Mouse (Mus musculus) layer of hippocampus, adult 2 months (tissue): ENCODE data around the gene Spint2. TPM values are rescaled to one million over a fixed set of nuclear protein-coding genes. Genes with fewer than 3 reads are reported as not detected.
A peak's percentile ranks its signal among the peaks of the same experiment; 100 is the strongest.

Experiments
- DNase-seq, 2 experiments: peaks; one replicate each; pipeline ENCODE4 v3.0.0; 2022; ENCODE audit warnings: low spot score in 2 of 2
- H3K27ac ChIP-seq: fragments of 200-600 bp; 2 replicates; pipeline ENCODE4 v1.8.1; 2022
- H3K4me3 ChIP-seq: fragments of 200-600 bp; 2 replicates; pipeline ENCODE4 v1.8.1; 2022; ENCODE audit warnings: mild to moderate bottlenecking
- CTCF ChIP-seq: fragments of 200-600 bp; conservative IDR thresholded peaks from 2 replicates; pipeline ENCODE4 v1.8.1; 2022; ENCODE audit warnings: antibody characterized with exemption, mild to moderate bottlenecking, moderate library complexity
- long read RNA-seq, 2 experiments: library from polyadenylated mRNA; stranded (forward); transcript quantifications; one replicate each; pipeline ENCODE4 v2.0.0; 2021; ENCODE audit warnings: borderline mapping rate in 2 of 2
- total RNA-seq, 2 experiments: library from RNA; stranded (reverse); gene quantifications; 2 replicates each; pipeline ENCODE4 v1.2.3; 2021

Gene Spint2
- 10 to 100 TPM; 18.3 to 21.7 TPM for total RNA-seq
- long read RNA-seq, experiment 1, transcript Spint2-202 (6 exons, 1,211 nt) = major isoform, 9 of 24 reads
- long read RNA-seq, experiment 1, partial matches to known transcripts = 1 of 24 reads
- long read RNA-seq, experiment 1, other reads (novel, unspliced or antisense) = 12 of 24 reads
- long read RNA-seq, experiment 2, transcript Spint2-202 (6 exons, 1,211 nt) = major isoform, 13 of 24 reads
- long read RNA-seq, experiment 2, partial matches to known transcripts = 7 of 24 reads
- long read RNA-seq, experiment 2, other reads (novel, unspliced or antisense) = 3 of 24 reads

DNA sequence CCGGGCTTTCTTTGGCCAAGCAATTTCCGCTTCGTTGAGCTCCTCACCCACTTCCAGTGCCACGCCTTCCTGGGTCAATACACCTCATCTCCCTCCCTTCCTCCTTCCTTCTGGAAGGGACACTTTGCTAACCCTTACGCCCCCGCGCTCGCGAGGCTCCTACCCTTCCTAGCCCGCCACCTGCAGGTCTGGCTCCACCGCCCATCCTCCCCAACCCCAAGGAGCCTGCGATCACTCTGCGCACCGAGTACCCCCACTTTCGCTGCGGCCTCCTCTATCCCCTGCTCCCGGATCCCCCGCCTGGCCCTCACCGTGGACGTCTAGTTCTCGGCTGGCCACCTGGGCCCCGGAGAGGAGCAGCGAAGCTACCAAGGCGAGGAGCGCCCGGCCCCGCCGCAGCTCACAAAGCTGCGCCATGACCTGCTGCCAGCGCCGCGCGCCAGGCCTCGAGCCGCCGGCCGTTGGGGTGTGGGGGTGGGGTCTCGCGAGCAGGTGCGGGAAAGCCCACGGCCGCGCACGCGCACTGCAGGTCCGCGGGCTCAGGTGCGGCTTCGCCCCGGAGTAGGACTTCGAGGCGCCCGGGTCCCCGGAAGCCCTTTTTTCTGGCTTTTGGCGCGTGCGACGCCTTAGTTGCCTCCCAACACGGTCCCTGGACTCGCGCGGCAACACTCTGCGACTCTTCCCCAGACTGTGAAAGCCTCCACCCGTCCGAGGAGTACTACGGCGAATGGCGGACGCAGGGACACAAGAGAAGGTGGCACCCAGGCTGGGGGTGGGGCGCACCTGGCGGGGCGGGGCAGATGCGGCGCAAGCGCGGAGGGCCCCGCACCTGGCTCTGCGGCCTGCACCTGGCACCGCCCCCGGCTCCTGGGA lies at the start of gene Spint2:
Gene Spint2 (minus strand): TSS at position 712 of the 873 bp plus-strand sequence.
- no peak for DNase-seq
- Histone ChIP-seq H3K27ac (peak within 1 kb of the TSS; percentile 64), H3K4me3 (peak within 1 kb of the TSS; percentile 68)
- peak; percentile 31; the same call in 1 of the 2 replicates for TF ChIP-seq CTCF

DNA sequence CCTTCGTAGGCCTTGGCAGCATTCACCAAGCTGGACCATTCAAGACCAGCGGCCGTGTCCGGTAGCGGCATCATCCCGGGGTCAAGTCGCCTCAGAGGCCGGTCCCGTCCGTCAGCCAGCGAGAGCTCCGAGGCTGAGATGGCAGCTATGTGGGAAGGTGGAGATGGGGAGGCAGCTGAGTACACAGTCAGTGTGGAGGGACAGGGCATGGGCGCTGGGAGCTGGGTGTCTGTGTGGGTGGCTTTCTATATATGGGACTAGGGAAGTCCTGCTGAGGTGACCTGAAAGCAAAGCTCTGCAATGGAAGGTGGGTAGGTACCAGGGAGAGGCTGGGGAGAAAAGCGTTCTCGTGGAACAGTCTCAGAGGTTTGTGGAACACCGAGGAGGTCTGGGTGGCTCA lies 47.3 kb upstream of the Spint2 start:
- no peak for DNase-seq
- no peak for TF ChIP-seq CTCF
- H3K27ac ChIP-seq = peak overlapping the region; percentile 88
- no peak overlapping the region for H3K4me3 ChIP-seq

DNA sequence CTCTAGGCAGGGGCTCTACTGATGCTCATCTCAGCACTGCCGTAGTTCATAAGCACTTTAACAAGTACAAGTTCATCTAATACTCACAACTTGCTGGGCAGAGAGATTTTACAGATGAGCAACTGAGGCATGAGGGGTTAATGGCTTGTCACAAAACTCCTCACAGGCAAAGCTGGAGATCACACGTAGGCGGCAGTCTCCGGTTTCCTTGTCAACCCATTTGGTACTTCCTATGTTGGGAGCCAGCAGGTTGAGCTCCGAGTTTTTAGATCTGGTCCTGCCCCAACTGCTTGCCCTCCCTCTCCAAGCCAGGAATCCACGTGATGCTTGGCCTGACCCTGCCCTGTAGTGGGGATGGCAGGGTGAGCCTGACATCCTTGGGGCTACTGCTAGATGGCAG lies 45.4 kb upstream of the Spint2 start:
- no peak for TF ChIP-seq CTCF
- H3K4me3 ChIP-seq = no peak overlapping the region
- H3K27ac ChIP-seq = peak overlapping the region; percentile 88
- no peak for DNase-seq

DNA sequence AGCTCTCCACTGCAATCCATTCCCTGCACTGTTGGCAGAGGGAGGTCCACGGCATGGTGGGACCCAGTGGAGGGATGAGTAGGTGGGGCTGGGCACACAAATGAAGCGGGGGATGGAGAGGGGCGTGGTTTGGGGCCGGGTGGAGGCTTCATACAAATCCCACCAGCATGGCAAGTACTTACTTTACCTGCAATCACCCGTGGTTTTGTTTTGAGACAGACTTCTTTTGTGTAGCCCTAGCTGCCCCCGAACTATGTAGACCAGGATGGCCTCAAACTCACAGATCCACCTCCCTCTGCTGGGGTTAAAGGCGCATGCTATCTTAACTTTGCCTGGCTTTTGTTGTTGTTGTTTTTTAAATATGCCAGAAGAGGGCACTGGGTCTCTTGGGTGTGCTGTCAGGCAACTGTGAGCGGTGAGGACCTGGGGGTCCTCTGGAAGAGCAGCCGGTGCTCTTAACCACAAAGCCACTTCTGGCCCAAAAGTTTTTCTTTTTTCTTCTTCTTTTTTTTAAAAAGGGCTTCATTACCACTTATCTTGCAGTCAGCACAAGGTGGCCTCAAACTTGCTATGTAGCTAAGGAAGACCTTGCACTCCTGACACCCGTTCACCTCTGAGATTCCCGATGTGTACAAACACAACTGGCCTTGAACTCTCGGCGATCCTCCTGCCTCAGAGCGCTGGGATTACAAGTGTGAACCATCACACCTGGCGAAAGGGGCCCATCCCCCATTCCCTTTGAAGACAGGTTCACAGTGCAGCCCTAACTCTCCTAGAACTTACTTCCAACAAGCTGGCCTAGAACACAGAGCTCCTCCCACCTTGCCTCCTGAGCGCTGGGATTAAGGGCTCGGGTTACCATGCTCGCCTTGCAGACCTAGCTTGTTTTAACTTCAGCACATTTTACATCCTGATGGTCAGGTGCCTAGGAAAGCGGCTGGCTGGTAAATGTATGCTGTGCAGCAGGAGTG lies 37.9 kb upstream of the Spint2 start:
- Histone ChIP-seq H3K4me3 (no peak overlapping the region), H3K27ac (peak overlapping the region; percentile 98)
- TF ChIP-seq CTCF = peak; percentile 64
- no peak for DNase-seq

DNA sequence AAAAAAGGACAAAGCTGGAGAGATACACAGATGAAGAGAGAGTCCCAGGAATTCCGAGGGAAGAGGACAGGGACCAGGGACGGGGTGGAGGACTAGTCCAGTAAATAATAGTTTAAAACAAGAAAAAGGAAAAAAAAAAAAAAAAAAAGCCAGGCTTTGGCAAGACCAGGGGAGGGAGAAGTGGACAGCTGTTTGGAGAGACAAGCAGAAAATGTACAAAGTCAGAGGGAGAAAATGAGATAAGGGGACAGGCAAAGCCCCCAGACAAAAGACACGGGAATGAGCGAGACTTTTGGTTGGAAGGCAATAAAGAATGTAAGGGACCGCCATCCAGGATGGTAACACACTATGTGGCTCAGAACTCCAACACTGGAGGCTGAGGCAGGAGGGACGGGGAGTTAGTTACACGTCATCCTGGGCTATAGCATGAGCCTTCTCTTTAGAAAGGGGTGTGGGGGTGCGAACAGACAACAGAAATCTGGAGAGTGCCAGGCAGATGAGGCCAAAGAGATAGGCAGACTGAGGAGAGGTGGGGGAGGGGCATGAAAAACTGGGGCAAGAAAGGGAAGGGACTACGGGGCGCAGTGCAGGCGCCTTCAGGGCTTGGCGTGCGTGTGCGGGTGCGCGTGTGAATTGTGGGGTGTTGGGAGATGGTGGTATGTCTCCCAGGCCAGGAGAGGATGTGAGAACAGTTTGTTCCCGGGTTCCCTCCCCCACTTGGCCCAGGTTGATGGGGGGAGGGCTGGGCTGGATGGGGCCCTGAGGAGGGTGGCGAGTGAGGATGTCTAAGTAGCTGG lies 36.6 kb upstream of the Spint2 start:
- DNase-seq = peak; percentile 46 to 47
- TF ChIP-seq CTCF = no peak
- no peak overlapping the region for H3K4me3 ChIP-seq
- H3K27ac ChIP-seq = peak overlapping the region; percentile 98

DNA sequence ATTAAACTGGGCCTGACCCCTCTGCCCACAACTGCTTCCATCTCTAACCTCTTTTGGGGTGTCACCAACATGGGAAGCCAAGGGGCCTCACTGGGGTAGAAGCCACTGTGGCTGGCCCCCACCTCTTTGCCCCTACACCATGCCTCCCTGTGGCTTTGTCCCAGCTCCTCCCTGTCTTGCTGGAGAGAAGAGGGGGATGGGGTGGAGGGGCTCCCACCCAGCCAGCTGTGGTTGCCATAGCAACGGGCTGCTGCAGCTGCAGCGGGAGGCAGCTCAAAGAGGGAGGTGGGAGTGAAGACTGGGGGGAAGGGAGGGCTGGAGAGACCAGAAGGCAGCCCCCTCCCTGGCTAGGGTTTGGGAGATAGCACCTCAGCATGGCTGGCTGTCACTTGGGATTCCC lies 35.8 kb upstream of the Spint2 start:
- Histone ChIP-seq H3K27ac (peak overlapping the region; percentile 98), H3K4me3 (no peak overlapping the region)
- no peak for TF ChIP-seq CTCF
- peak in 1 of 2 experiments; percentile 57 for DNase-seq

DNA sequence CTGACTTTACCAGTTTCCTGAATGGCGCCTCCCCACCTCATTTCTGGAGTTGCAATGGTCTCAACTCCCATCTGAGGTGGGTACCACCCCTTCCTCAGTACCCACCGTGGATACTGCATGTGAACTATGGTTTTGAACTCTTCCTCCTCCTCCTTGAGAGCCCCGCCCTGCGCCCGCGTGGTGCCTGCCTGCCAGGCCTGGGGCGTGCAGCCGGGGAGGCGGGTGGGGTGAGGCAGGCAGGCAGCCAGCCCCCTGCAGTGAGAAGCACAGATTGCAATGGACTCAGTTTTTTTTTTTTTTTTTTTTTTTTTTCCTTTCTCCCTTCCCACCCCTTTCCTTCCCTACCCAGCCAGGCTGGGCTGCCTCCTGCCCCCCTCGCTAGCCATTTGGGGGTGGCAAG lies 35.3 kb upstream of the Spint2 start:
- Histone ChIP-seq H3K4me3 (no peak overlapping the region), H3K27ac (peak overlapping the region; percentile 98)
- peak; percentile 62 for TF ChIP-seq CTCF
- DNase-seq = peak; percentile 63 to 72

DNA sequence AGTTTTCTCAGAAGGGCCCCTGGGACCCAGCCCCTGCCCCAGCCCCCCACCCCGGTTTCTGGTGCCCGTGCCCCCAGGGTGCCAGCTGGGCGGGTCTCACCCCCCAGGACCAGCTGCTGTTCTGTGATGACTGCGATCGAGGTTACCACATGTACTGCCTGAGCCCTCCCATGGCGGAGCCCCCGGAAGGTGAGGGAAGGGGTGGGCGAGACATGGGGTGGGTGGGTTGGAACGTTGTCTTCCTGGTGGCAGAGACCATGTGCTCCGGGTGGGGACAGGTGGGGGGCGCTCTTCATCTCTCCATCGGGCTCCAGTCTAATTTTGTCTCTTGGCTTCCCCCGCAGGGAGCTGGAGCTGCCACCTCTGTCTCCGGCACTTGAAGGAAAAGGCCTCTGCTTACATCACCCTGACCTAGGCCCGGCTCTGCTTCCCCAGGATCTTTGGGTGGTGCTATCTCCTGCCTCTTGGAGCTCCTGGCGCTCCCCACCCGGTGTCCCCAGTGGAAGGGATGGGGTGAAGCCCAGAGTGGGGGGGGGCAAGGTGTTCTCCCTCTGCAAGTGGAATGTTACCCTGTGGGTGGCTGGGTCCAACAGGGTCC lies 34.5 kb upstream of the Spint2 start:
- TF ChIP-seq CTCF = no peak
- Histone ChIP-seq H3K27ac (peak overlapping the region; percentile 98), H3K4me3 (peak overlapping the region; percentile 41; the same call in 1 of the 2 replicates)
- DNase-seq = peak in 1 of 2 experiments; percentile 55

DNA sequence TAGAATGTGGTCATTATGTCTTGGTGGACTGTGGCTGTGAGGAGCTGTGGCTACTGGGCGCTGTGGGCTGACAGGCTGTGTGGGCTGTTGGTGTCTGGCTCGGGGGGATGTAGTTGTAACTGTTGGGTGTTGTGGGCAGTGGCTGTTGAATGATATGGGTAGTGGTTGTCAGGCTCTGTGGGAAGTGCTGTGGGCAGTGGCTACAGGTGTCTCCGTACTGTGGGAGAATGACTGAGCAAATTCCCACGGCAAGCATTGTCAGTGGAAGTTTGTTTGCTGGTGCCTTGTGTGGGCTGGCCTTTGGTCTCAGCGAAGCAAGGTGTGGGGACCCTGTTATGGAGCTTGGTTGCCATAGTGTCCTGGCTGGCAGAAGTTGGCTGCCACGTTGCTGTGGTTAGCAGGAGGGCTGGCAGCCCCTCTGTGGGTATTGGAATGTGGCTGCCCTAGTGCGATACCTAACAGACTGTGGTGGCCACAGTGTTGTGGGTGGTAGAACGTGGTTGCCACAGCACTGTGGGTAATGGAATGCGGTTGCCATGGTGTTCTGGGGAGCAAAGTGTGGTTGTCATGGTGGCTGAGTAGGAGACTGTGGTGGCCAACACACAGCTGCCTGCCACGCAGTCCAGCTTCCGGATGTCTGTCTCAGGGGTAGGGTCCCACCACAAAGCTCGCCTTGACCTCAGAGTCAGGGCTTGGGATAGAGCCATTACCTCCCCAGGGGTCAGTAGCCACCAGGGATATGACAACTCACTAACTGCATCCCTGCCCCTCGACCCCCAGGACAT lies 33.3 kb upstream of the Spint2 start:
- Histone ChIP-seq H3K27ac (peak overlapping the region; percentile 98), H3K4me3 (peak overlapping the region; percentile 41)
- no peak for TF ChIP-seq CTCF

DNA sequence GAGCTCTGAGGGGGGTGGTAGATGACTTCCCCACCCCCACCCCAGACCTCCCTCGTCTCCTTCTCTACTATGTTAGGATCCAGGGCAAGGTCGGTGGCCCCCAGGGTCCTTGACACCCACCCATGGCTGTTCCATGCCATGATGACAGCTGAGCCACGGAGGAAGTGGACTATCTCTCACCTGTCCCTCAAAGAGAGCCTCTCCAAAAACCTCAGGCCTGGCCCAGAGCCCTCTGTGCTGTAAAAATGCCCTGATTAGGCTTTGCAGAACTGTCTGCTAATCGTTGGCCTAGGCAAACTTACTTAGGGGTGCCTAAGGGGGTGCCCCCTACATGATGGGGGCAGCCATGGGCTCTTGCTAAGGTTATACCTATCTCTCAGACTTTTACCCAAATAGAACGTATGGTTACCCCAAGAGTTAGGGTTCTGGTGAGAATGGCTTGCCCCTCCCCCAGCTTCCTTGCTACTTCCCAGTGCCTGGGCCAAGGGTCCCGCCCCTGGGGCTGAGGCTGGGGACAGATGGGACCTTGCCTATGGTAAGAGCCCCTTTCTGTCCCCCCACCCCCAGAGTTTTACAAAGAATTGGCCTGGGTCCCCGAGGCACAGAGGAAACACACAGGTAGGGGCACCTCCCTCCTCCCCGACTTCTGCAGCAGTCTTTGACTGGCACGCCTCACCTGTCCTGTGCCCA lies 32.0 kb upstream of the Spint2 start:
- peak overlapping the region; percentile 41 for H3K4me3 ChIP-seq
- TF ChIP-seq CTCF = no peak
- no peak for DNase-seq
- peak overlapping the region; percentile 98 for H3K27ac ChIP-seq

More for the DNA sequence above, 33.3 kb upstream of the Spint2 start:
- DNase-seq = peak; percentile 76 to 87
